Mouse (Mus musculus) E14TG2a.4 (cell line): ENCODE data around the gene Acta1.

Source experiments
- CTCF ChIP-seq: conservative IDR thresholded peaks from 2 replicates; pipeline ENCODE4 v1.5.1; 2014; ENCODE audit warnings: low read length
- POU5F1 ChIP-seq: IDR thresholded peaks from 2 replicates; pipeline ENCODE4 v1.6.1; 2014; ENCODE audit warnings: low read length, borderline replicate concordance

- TF ChIP-seq CTCF = no peak
- TF ChIP-seq POU5F1 = no peak
Measured at GRCm38 (mm10) chr8:123842086-123842485, 52.5 kb downstream of the Acta1 start.
